Mouse (Mus musculus) intestine, postnatal 0 days (tissue): ENCODE measurements around the gene Ak5. TPM values are rescaled to one million over a fixed set of nuclear protein-coding genes. Genes with fewer than 3 reads are reported as not detected.

Experiments used
- ATAC-seq: fragments of 200-750 bp; cut with Nextera tagmentation; 2 replicates; pipeline ENCODE4 v1.8.0; 2017; ENCODE audit warnings: mild to moderate bottlenecking, moderate TSS enrichment, moderate library complexity
- H3K27ac ChIP-seq: fragments of 300-500 bp; sonication (generic); 2 replicates; pipeline ENCODE4 v1.5.1; 2014; ENCODE audit warnings: mild to moderate bottlenecking, low read depth, low read length, moderate library complexity
- H3K27me3 ChIP-seq: fragments of 300-500 bp; sonication (generic); replicated peaks from 2 replicates; pipeline ENCODE4 v1.6.1; 2014; ENCODE audit warnings: low read length, mixed read lengths; ENCODE audit not compliant: control insufficient read depth, insufficient read depth
- H3K36me3 ChIP-seq: fragments of 300-500 bp; sonication (generic); 2 replicates; pipeline ENCODE4 v1.6.1; 2014; ENCODE audit warnings: mild to moderate bottlenecking, moderate library complexity; ENCODE audit not compliant: control insufficient read depth, insufficient read depth
- H3K4me1 ChIP-seq: fragments of 300-500 bp; sonication (generic); replicated peaks from 2 replicates; pipeline ENCODE4 v1.6.1; 2014; ENCODE audit warnings: antibody characterized with exemption, low read length, mixed read lengths; ENCODE audit not compliant: control insufficient read depth, insufficient read depth
- H3K4me2 ChIP-seq: fragments of 300-500 bp; sonication (generic); replicated peaks from 2 replicates; pipeline ENCODE4 v1.6.1; 2014; ENCODE audit warnings: low read depth, mild to moderate bottlenecking, moderate library complexity
- H3K4me3 ChIP-seq: fragments of 300-500 bp; sonication (generic); 2 replicates; pipeline ENCODE4 v1.5.1; 2014; ENCODE audit warnings: low read depth, low read length
- H3K9ac ChIP-seq: fragments of 300-500 bp; sonication (generic); 2 replicates; pipeline ENCODE4 v1.6.1; 2014; ENCODE audit warnings: mild to moderate bottlenecking, low read depth, low read length
- H3K9me3 ChIP-seq: fragments of 300-500 bp; sonication (generic); 2 replicates; pipeline ENCODE4 v1.6.1; 2016; ENCODE audit warnings: mixed run types; ENCODE audit not compliant: control insufficient read depth
- CTCF ChIP-seq: sonication (generic); IDR thresholded peaks from 2 replicates; pipeline ENCODE4 v1.5.1; 2016; ENCODE audit warnings: low read depth, mild to moderate bottlenecking, control low read depth, antibody characterized with exemption, moderate library complexity
- WGBS: fragments of 180-500 bp; shearing (Covaris S2); extraction: QIAGEN DNeasy Blood & Tissue Kit; methylation state at CpG from one replicate; pipeline ENCODE4 v1.1.7; 2014; 5-methylcytosine and 5-hydroxymethylcytosine counted together
- polyA plus RNA-seq: library from polyadenylated mRNA; unstranded; fragments of >200 nt; fragmentation: Nextera tagmentation; extraction: Ambion mirVana; gene quantifications from 2 replicates; pipeline ENCODE4 v1.2.1, GENCODE M21; 2015

The Ak5 gene
- polyA plus RNA-seq, 1 experiment from 2014 or later, result 0.33 TPM

- Histone ChIP-seq H3K9me3 (no peaks in the 10 kb centered on the region), H3K9ac (no peak overlapping the region), H3K36me3 (peaks cover 47% of the 10 kb centered on the region), H3K27me3 (no peaks in the 10 kb centered on the region), H3K4me1 (no peaks in the 10 kb centered on the region), H3K4me2 (no peak overlapping the region), H3K27ac (no peak overlapping the region), H3K4me3 (no peak overlapping the region)
- 81% methylated on average over 2 of the region's 2 CpGs for WGBS
- ATAC-seq, result no peak
- TF ChIP-seq CTCF, result no peak
Observed at GRCm38 (mm10) chr3:152457308-152458035, 210.7 kb downstream of the Ak5 start.

DNA sequence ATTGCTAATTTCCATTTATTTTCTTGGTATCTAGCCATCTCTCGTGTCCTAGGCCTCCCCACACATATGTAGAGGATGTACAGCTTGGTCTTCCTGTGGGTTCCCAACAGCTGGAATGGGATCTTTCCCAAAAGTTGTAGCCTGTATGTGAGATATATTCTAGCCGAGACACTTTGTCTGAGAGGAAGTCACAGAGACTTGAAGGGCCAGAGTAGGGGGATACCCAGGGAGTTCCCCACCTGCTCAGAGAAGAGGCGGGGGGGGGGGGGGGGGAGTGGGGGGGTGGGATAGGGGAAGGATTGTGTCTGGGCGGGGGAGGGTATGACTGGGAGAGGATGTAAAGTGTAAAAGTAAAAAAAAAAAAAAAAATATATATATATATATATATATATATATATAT, 215.0 kb downstream of the Ak5 start:
- H3K4me1 ChIP-seq, result no peaks in the 10 kb centered on the region
- no peaks in the 10 kb centered on the region for H3K9me3 ChIP-seq
- ATAC-seq, result no peak
- TF ChIP-seq CTCF, result no peak
- H3K9ac ChIP-seq, result no peak overlapping the region
- H3K36me3 ChIP-seq, result peaks cover 60% of the 10 kb centered on the region
- no peak overlapping the region for H3K27ac ChIP-seq
- WGBS, result 95% methylated on average over 4 of the region's 4 CpGs
- no peaks in the 10 kb centered on the region for H3K27me3 ChIP-seq
- H3K4me2 ChIP-seq, result no peak overlapping the region
- H3K4me3 ChIP-seq, result no peak overlapping the region

DNA sequence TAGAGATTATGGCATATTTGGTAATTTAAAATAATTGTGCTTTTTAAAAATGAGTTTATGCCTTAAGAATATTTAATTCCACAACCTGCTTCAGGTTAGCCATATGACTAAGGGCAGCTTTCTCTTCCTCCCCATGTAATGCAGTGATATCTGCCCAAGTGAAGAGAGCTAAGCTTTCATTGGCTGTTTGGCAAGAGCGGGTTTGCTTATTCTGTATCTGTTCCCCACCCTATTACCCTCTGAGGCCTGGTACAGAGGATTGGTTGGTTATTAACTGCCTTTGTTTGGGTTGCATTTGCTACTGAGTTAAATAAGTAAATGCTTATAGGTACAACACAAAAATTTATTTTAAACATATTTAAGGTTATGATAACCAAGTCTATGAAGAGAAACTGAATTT, 221.2 kb downstream of the Ak5 start:
- ATAC-seq, result no peak
- Histone ChIP-seq H3K9me3 (no peaks in the 10 kb centered on the region), H3K36me3 (peaks cover 33% of the 10 kb centered on the region), H3K9ac (no peak overlapping the region), H3K4me3 (no peak overlapping the region), H3K4me1 (no peaks in the 10 kb centered on the region), H3K27me3 (no peaks in the 10 kb centered on the region), H3K27ac (no peak overlapping the region), H3K4me2 (no peak overlapping the region)
- TF ChIP-seq CTCF, result no peak
- WGBS, result 55% methylated on average over 1 of the region's 1 CpGs

DNA sequence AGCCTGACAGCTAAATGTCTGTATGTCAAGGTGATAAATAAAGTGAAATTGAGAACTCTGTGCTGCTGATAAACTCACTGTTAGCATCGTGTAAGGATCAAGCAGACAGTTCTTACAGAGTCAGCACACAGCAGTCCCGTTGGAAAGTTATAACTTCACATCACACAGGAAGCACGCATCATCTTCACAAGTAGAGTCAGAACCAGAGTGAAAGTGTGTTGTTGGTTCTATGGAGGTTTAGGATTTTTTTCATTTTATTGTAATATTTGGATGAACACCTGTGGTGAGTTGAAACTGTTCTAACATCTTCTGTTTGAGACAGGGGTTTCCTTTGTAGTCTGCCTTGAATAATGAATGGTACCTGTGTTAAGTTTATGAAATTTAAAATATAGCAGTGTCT, 224.0 kb downstream of the Ak5 start:
- no peak overlapping the region for H3K9ac ChIP-seq
- H3K27me3 ChIP-seq, result no peaks in the 10 kb centered on the region
- H3K4me1 ChIP-seq, result no peaks in the 10 kb centered on the region
- H3K4me3 ChIP-seq, result no peak overlapping the region
- no peak overlapping the region for H3K27ac ChIP-seq
- H3K9me3 ChIP-seq, result no peaks in the 10 kb centered on the region
- no peak for ATAC-seq
- H3K4me2 ChIP-seq, result no peak overlapping the region
- WGBS, result 73% methylated on average over 3 of the region's 3 CpGs
- peaks cover 18% of the 10 kb centered on the region; the same call in 1 of the 2 replicates for H3K36me3 ChIP-seq
- no peak for TF ChIP-seq CTCF

- no peak for ATAC-seq
- peaks cover 14% of the 10 kb centered on the region; the same call in 1 of the 2 replicates for H3K36me3 ChIP-seq
- no peak overlapping the region for H3K9ac ChIP-seq
- TF ChIP-seq CTCF, result no peak
- no peaks in the 10 kb centered on the region for H3K4me1 ChIP-seq
- H3K4me2 ChIP-seq, result no peak overlapping the region
- no peak overlapping the region for H3K27ac ChIP-seq
- WGBS, result 90% methylated on average over 4 of the region's 4 CpGs
- H3K4me3 ChIP-seq, result no peak overlapping the region
- H3K27me3 ChIP-seq, result no peaks in the 10 kb centered on the region
- no peaks in the 10 kb centered on the region for H3K9me3 ChIP-seq
Observed at GRCm38 (mm10) chr3:152442795-152443194, 225.4 kb downstream of the Ak5 start.

DNA sequence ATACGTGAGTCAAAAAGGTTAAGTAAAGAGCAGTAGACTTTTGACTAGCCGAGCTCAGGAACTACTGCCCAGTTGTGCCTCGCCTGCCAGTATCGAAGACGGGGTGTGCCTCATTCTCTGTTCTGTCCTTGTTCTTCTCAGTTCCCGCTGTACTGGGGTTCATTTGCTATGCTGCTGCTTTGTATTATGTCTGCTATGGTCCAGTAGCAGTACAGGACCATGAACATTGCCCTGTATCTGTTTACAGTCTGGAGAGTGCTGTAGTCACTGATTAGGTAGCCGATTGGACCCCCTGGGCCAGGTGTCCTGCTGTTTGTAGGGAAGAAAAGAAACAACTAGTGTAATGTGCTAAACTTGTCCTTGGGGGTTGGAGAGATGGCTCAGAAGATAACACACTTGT, 230.1 kb downstream of the Ak5 start:
- H3K27me3 ChIP-seq, result no peaks in the 10 kb centered on the region
- no peak overlapping the region for H3K9ac ChIP-seq
- no peaks in the 10 kb centered on the region for H3K9me3 ChIP-seq
- WGBS, result 88% methylated on average over 7 of the region's 7 CpGs
- no peaks in the 10 kb centered on the region for H3K4me1 ChIP-seq
- H3K4me2 ChIP-seq, result no peak overlapping the region
- H3K36me3 ChIP-seq, result no peaks in the 10 kb centered on the region
- H3K27ac ChIP-seq, result no peak overlapping the region
- no peak for TF ChIP-seq CTCF
- H3K4me3 ChIP-seq, result no peak overlapping the region
- ATAC-seq, result no peak

DNA sequence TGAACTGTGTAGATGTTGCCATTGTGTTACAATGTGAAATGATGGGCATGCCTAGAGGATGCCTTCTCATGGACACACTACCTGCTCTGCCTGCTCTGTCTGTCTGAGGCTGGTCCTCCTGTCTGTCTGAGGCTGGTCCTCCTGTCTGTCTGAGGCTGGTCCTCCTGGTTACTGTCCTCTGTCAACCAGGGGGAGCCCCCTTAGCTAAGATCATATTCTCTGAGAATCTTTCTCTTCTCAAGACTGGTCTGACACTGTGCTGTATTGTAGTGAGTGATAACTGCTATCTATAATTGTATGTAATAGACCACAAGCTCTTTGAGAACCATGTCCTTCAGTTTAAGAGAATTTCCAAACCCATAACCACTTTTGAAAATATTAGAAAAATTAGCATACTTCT, 232.6 kb downstream of the Ak5 start:
- no peak overlapping the region for H3K9ac ChIP-seq
- ATAC-seq, result no peak
- no peaks in the 10 kb centered on the region; the same call in 1 of the 2 replicates for H3K36me3 ChIP-seq
- no peaks in the 10 kb centered on the region for H3K9me3 ChIP-seq
- H3K27ac ChIP-seq, result no peak overlapping the region
- H3K4me3 ChIP-seq, result no peak overlapping the region
- TF ChIP-seq CTCF, result no peak
- H3K4me1 ChIP-seq, result no peaks in the 10 kb centered on the region
- H3K4me2 ChIP-seq, result no peak overlapping the region
- H3K27me3 ChIP-seq, result no peaks in the 10 kb centered on the region
